Mouse (Mus musculus): ENCODE measurements at regions not wholly inside any gene's neighbourhood (a gene's known extent, or its start where the extent isn't known, plus 50 kb on each side); places are given as distances from the start of the nearest gene placed in this dataset.

GRCm38 (mm10) chr9:63862427-63862826 lies 104.6 kb upstream of the Smad3 start:
- TF ChIP-seq CTCF (IDR thresholded peaks at IDR 0.05; ENCODE audit: control insufficient read depth, insufficient read depth, low read length): no peak
- TF ChIP-seq POLR2A (IDR thresholded peaks at IDR 0.05; ENCODE audit: borderline replicate concordance, control insufficient read depth, low read depth, low read length): no peak
